Mouse (Mus musculus) olfactory bulb, adult 2 months (tissue): ENCODE measurements around the gene 6820408C15Rik.

Source experiments
- CTCF ChIP-seq: fragments of 200-500 bp; IDR thresholded peaks from 2 replicates; pipeline ENCODE4 v1.5.1; 2012; ENCODE audit warnings: low read depth, mild to moderate bottlenecking, low read length, moderate library complexity; ENCODE audit not compliant: insufficient read depth
- POLR2A ChIP-seq: fragments of 200-500 bp; IDR thresholded peaks from 2 replicates; pipeline ENCODE4 v1.6.1; 2012; ENCODE audit warnings: mild to moderate bottlenecking, low read depth, low read length, moderate library complexity; ENCODE audit not compliant: insufficient read depth

DNA sequence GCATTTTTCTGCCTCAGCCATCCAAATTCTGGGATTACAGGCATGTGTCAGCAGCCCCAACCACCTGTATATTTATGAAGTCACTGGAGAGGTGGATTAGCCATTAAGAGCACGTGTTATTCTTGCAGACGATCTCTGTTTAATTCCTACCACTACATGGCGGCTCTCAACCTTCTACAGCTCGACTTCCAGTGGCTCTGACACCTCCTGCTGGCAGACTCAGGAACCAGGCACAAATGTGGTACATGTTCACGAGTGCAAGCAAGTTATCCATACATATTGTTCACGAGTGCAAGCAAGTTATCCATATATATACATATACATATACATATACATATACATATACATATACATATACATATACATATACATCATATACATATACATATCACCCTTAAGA lies 77.8 kb downstream of the 6820408C15Rik start:
- TF ChIP-seq POLR2A: no peak
- TF ChIP-seq CTCF: no peak
